Mouse (Mus musculus) spleen, adult 2 months (tissue): ENCODE measurements at regions not wholly inside any gene's neighbourhood (a gene's known extent, or its start where the extent isn't known, plus 50 kb on each side); places are given as distances from the start of the nearest gene placed in this dataset.

ENCODE experiments used
- DNase-seq, 2 experiments: peaks; one replicate each; pipeline versions ENCODE4 v3.0.0 to v3.0.0-alpha.2; 2012 to 2021; ENCODE audit warnings: low spot score in 2 of 2, low read depth in 1 of 2
- H3K27ac ChIP-seq: fragments of 200-500 bp; 2 replicates; pipeline ENCODE4 v1.5.1; 2012; ENCODE audit warnings: low read length, inconsistent platforms; ENCODE audit not compliant: insufficient read depth
- H3K27me3 ChIP-seq: fragments of 200-500 bp; 2 replicates; pipeline ENCODE4 v1.6.1; 2012; ENCODE audit warnings: mild to moderate bottlenecking, moderate library complexity, low read length, inconsistent platforms; ENCODE audit not compliant: control insufficient read depth, insufficient read depth
- H3K36me3 ChIP-seq: fragments of 200-500 bp; 2 replicates; pipeline ENCODE4 v1.6.1; 2012; ENCODE audit warnings: mild to moderate bottlenecking, low read length, inconsistent platforms; ENCODE audit not compliant: control insufficient read depth, insufficient read depth
- H3K4me1 ChIP-seq: fragments of 200-500 bp; 2 replicates; pipeline ENCODE4 v1.6.1; 2011; ENCODE audit warnings: inconsistent platforms; ENCODE audit not compliant: control insufficient read depth, insufficient read depth, insufficient read length
- H3K4me3 ChIP-seq: fragments of 200-500 bp; 2 replicates; pipeline ENCODE4 v1.5.1; 2011; ENCODE audit warnings: mild to moderate bottlenecking, inconsistent platforms; ENCODE audit not compliant: insufficient read depth, insufficient read length; ENCODE audit errors: extremely low read depth
- CTCF ChIP-seq: fragments of 200-500 bp; IDR thresholded peaks from 2 replicates; pipeline ENCODE4 v1.5.1; 2011; ENCODE audit warnings: mild to moderate bottlenecking, inconsistent platforms; ENCODE audit not compliant: insufficient read depth, insufficient read length, insufficient replicate concordance; ENCODE audit errors: extremely low read depth
- POLR2A ChIP-seq: fragments of 200-500 bp; IDR thresholded peaks from 2 replicates; pipeline ENCODE4 v1.6.1; 2011; ENCODE audit warnings: low read depth, low read length, inconsistent platforms
- WGBS: fragments of 180-500 bp; shearing (Covaris S2); methylation state at CpG from one replicate; pipeline ENCODE4 v1.1.7; 2018; 5-methylcytosine and 5-hydroxymethylcytosine counted together

- H3K27me3 ChIP-seq = no peaks in the 10 kb centered on the region
- H3K4me3 ChIP-seq = no peak overlapping the region
- WGBS = 54% methylated on average over 3 of the region's 3 CpGs
- H3K4me1 ChIP-seq = no peaks in the 10 kb centered on the region
- TF ChIP-seq POLR2A (no peak), CTCF (no peak)
- H3K36me3 ChIP-seq = no peaks in the 10 kb centered on the region
- no peak overlapping the region for H3K27ac ChIP-seq
- no peak for DNase-seq
Observed at GRCm38 (mm10) chrX:11956194-11956593, 204.0 kb downstream of the Bcor start.

GRCm38 (mm10) chrX:11957011-11957410 is 203.1 kb downstream of the Bcor start:
- Histone ChIP-seq H3K4me3 (no peak overlapping the region), H3K36me3 (no peaks in the 10 kb centered on the region), H3K4me1 (no peaks in the 10 kb centered on the region), H3K27me3 (no peaks in the 10 kb centered on the region), H3K27ac (no peak overlapping the region)
- 69% methylated on average over 6 of the region's 6 CpGs for WGBS
- no peak for TF ChIP-seq CTCF
- no peak for TF ChIP-seq POLR2A
- no peak for DNase-seq

DNA sequence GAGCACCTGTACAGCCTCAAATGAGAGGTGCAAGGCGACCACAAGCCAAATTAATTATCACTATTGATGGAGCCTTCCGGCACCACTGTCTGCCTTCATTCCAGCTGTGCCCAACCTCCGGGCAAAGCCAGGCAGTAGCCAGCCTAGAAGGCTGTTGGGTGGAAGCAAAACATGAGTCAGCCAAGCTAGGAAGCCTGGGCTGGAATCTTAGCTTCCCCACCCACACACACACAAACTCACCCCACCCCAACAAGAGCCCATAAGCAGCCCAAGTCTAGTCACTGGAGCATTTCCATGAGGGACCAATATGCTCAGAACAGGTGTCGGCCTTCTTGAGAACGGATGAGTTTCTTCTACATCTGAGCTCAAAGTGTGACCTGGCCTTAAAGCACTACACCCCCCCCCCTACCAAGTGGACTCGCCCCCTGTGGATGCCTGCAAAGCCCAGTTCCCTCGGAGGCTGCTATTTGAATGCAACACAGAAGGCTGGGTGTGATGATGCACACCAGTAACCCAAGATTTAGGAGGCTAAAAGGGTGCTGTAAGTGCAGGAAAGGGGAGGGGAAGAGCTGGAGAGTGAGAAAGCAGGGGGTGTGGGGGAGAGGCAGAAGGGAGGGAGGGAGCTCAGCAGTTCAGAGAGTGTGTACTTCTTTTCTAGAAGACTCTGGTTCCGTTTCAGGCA is 200.1 kb downstream of the Bcor start:
- TF ChIP-seq POLR2A = no peak
- no peak for TF ChIP-seq CTCF
- no peaks in the 10 kb centered on the region for H3K36me3 ChIP-seq
- H3K4me1 ChIP-seq = no peaks in the 10 kb centered on the region
- H3K27ac ChIP-seq = no peak overlapping the region
- no peak overlapping the region for H3K4me3 ChIP-seq
- H3K27me3 ChIP-seq = no peaks in the 10 kb centered on the region
- no peak for DNase-seq
- 66% methylated on average over 8 of the region's 8 CpGs for WGBS

DNA sequence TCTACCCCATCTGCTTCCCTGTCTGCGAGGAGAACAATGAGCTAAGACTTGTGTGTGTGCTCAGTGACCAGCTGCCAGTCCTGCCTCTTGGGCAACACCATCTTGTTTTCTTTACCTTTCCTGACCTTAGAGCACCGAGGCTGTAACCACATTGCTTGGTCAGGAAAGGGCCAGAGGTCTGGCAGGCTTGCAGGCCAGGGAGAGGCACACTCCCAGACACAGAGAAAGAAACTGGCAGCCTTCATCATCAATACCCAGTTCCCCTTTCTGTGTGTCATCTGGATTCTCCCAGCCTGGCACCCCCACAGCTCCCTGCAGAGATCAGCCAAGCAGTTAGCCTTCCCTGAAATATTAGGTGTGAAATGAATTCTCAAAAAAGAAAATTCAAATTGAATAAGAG is 198.8 kb downstream of the Bcor start:
- WGBS = 35% methylated on average over 2 of the region's 2 CpGs
- no peak overlapping the region for H3K4me3 ChIP-seq
- no peak overlapping the region for H3K27ac ChIP-seq
- TF ChIP-seq CTCF (no peak), POLR2A (no peak)
- no peaks in the 10 kb centered on the region for H3K27me3 ChIP-seq
- H3K4me1 ChIP-seq = no peaks in the 10 kb centered on the region
- H3K36me3 ChIP-seq = no peaks in the 10 kb centered on the region
- no peak for DNase-seq

GRCm38 (mm10) chrX:11964428-11964827 is 195.7 kb downstream of the Bcor start:
- no peak overlapping the region for H3K27ac ChIP-seq
- H3K27me3 ChIP-seq = no peaks in the 10 kb centered on the region
- no peaks in the 10 kb centered on the region for H3K4me1 ChIP-seq
- H3K4me3 ChIP-seq = no peak overlapping the region
- no peak for DNase-seq
- H3K36me3 ChIP-seq = no peaks in the 10 kb centered on the region
- TF ChIP-seq POLR2A = no peak
- TF ChIP-seq CTCF = no peak
- 54% methylated on average over 3 of the region's 3 CpGs for WGBS

DNA sequence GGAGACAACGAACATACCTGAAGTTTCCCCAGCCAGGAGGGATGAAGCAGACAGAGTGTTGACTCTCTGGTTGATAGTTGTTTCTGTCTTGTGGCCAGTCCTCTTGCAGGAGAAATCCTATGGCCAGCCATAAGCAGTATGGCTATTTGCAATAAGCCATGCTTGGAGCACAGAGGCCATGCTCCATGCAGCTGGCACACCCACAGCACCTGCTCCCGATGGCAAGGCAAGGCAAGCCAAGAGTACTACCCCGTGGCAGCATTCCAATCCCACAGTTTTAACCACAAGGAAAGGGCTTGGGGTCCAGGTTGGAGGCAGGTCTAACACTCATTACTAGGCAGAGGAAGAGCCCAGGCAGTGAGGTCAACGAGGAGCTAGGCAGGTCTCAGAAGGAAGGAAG is 181.5 kb downstream of the Bcor start:
- Histone ChIP-seq H3K27ac (no peak overlapping the region), H3K27me3 (no peaks in the 10 kb centered on the region), H3K36me3 (no peaks in the 10 kb centered on the region), H3K4me3 (no peak overlapping the region), H3K4me1 (no peaks in the 10 kb centered on the region)
- DNase-seq = no peak
- WGBS = 50% methylated on average over 4 of the region's 4 CpGs
- TF ChIP-seq CTCF (no peak), POLR2A (no peak)

- H3K36me3 ChIP-seq = no peaks in the 10 kb centered on the region
- DNase-seq = no peak
- no peak overlapping the region for H3K27ac ChIP-seq
- 42% methylated on average over 1 of the region's 1 CpGs for WGBS
- no peak overlapping the region for H3K4me3 ChIP-seq
- H3K4me1 ChIP-seq = no peaks in the 10 kb centered on the region
- no peaks in the 10 kb centered on the region for H3K27me3 ChIP-seq
- TF ChIP-seq POLR2A = no peak
- no peak for TF ChIP-seq CTCF
Observed at GRCm38 (mm10) chrX:11983276-11983675, 176.9 kb downstream of the Bcor start.
